Mouse (Mus musculus) testis, adult 2 months (tissue): ENCODE measurements around the gene Ifnlr1.

Source experiments
- CTCF ChIP-seq: fragments of 200-500 bp; IDR thresholded peaks from 2 replicates; pipeline ENCODE4 v1.5.1; 2012; ENCODE audit warnings: low read depth, mild to moderate bottlenecking, inconsistent platforms, low read length, moderate library complexity; ENCODE audit not compliant: control insufficient read depth, insufficient read depth, insufficient replicate concordance
- POLR2A ChIP-seq: fragments of 200-500 bp; IDR thresholded peaks from 2 replicates; pipeline ENCODE4 v1.6.1; 2012; ENCODE audit warnings: low read depth, mild to moderate bottlenecking, inconsistent platforms, low read length, moderate library complexity; ENCODE audit not compliant: control insufficient read depth

DNA sequence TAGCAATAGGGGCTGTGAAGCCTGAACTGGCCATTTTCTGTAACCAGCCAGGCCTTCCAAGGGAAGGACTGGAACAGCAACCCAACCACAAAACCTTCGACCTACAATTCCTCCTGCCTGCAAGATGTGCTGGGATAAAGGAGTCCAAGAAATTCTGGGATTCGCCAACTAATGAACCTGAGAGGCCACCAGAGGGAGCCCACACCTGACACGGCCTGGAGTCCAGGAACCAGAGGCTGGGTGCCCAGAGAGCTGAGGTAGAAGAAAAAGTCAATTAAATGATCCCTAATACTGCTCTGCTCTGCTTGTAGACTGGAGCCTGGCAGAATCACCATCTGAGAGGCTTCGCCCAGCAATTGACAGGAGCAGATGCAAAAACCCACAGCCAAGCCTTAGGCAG lies 2.5 kb upstream of the Ifnlr1 start:
- TF ChIP-seq CTCF, result 0 out of 2 replicates have a peak, but pooled peaks have one; percentile 3
- no peak for TF ChIP-seq POLR2A
